Mouse (Mus musculus) limb, embryonic 12.5 days (tissue): ENCODE data around the gene Pbx1. TPM values are rescaled to one million over a fixed set of nuclear protein-coding genes. Genes with fewer than 3 reads are reported as not detected.

ENCODE experiments used
- ATAC-seq: fragments of 200-750 bp; cut with Nextera tagmentation; 2 replicates; pipeline ENCODE4 v1.8.0; 2017; ENCODE audit warnings: low read depth, moderate TSS enrichment; ENCODE audit not compliant: insufficient number of reproducible peaks, insufficient read depth, low FRiP score, low TSS enrichment
- H3K27ac ChIP-seq: fragments of 300-500 bp; sonication (generic); 2 replicates; pipeline ENCODE4 v1.5.1; 2016; ENCODE audit warnings: mild to moderate bottlenecking, moderate library complexity
- H3K27me3 ChIP-seq: fragments of 300-500 bp; sonication (generic); 2 replicates; pipeline ENCODE4 v1.6.1; 2016; ENCODE audit warnings: mild to moderate bottlenecking, moderate library complexity
- H3K36me3 ChIP-seq: fragments of 300-500 bp; sonication (generic); 2 replicates; pipeline ENCODE4 v1.6.1; 2016; ENCODE audit warnings: mild to moderate bottlenecking, moderate library complexity
- H3K4me1 ChIP-seq: fragments of 300-500 bp; sonication (generic); replicated peaks from 2 replicates; pipeline ENCODE4 v1.6.1; 2016
- H3K4me2 ChIP-seq: fragments of 300-500 bp; sonication (generic); 2 replicates; pipeline ENCODE4 v1.6.1; 2016; ENCODE audit warnings: mild to moderate bottlenecking, moderate library complexity
- H3K4me3 ChIP-seq: fragments of 300-500 bp; sonication (generic); replicated peaks from 2 replicates; pipeline ENCODE4 v1.5.1; 2016; ENCODE audit warnings: mild to moderate bottlenecking
- H3K9ac ChIP-seq: fragments of 300-500 bp; sonication (generic); replicated peaks from 2 replicates; pipeline ENCODE4 v1.6.1; 2016; ENCODE audit warnings: mild to moderate bottlenecking, moderate library complexity
- H3K9me3 ChIP-seq: fragments of 300-500 bp; sonication (generic); 2 replicates; pipeline ENCODE4 v1.6.1; 2016; ENCODE audit warnings: mild to moderate bottlenecking, moderate library complexity
- WGBS: fragments of 180-500 bp; shearing (Covaris S2); methylation state at CpG from one replicate; pipeline ENCODE4 v1.1.7; 2016; 5-methylcytosine and 5-hydroxymethylcytosine counted together
- polyA plus RNA-seq: library from polyadenylated mRNA; unstranded; fragments of >200 nt; fragmentation: Nextera tagmentation; extraction: Ambion mirVana; gene quantifications from 2 replicates; pipeline ENCODE4 v1.2.1, GENCODE M21; 2016

Gene Pbx1
- polyA plus RNA-seq, 1 experiment from 2014 or later = 32.9 TPM

DNA sequence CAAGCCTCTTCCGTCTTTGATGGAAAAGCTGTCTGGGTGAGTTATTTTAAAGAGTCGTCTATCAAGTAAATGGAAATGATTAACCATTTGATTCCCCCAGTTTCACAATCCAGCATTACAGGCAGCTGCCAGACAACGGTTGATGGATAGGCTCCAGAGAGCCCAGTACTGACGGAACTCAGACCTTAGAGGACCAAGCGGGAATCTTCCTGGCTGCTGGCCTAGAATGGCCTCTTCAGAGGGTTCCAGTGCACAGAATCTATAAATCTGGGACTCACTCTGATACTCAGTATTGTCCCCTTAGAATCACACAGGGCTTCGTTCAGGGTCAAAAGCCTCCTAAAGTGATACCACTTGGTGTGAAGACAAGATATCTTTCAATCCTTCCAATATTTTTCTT, 216.6 kb downstream of the Pbx1 start:
- peaks cover 58% of the 10 kb centered on the region for H3K4me1 ChIP-seq
- no peak for ATAC-seq
- no peak overlapping the region for H3K9ac ChIP-seq
- no peak overlapping the region for H3K27ac ChIP-seq
- 73% methylated on average over 6 of the region's 6 CpGs for WGBS
- H3K9me3 ChIP-seq = no peaks in the 10 kb centered on the region
- no peaks in the 10 kb centered on the region for H3K36me3 ChIP-seq
- H3K4me3 ChIP-seq = no peak overlapping the region
- H3K4me2 ChIP-seq = no peak overlapping the region
- H3K27me3 ChIP-seq = peaks cover 9% of the 10 kb centered on the region; the same call in 1 of the 2 replicates

GRCm38 (mm10) chr1:168214040-168214443, 218.0 kb downstream of the Pbx1 start:
- Histone ChIP-seq H3K27me3 (peaks cover 9% of the 10 kb centered on the region; the same call in 1 of the 2 replicates), H3K4me2 (no peak overlapping the region), H3K27ac (no peak overlapping the region), H3K9ac (no peak overlapping the region), H3K36me3 (peaks cover 5% of the 10 kb centered on the region), H3K4me3 (no peak overlapping the region), H3K9me3 (no peaks in the 10 kb centered on the region), H3K4me1 (peaks cover 48% of the 10 kb centered on the region)
- peak; percentile 66 for ATAC-seq
- 10% methylated on average over 5 of the region's 5 CpGs for WGBS

DNA sequence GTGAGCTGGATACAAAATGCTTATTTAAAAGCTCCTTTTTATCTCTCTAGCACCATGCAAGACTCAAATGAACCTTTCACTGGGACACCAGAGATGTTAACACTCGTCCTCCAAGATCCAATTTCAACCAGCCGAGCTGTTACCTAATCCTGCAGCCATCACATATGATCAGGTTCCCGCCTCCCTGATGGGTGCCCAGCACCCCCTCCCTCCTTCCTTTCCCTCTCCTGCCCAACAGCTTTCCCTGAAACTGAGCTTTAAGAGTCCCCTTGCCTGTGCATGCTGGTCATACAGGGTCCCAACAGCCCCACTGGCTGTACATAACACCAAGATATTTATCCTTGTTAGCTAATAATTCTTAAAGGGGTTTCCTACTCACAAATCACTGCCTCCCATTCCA, 218.5 kb downstream of the Pbx1 start:
- Histone ChIP-seq H3K27ac (no peak overlapping the region), H3K4me2 (no peak overlapping the region), H3K9me3 (no peaks in the 10 kb centered on the region), H3K4me3 (no peak overlapping the region), H3K9ac (no peak overlapping the region), H3K27me3 (peaks cover 9% of the 10 kb centered on the region; the same call in 1 of the 2 replicates), H3K4me1 (peaks cover 45% of the 10 kb centered on the region), H3K36me3 (peaks cover 9% of the 10 kb centered on the region)
- peak; percentile 33; the same call in 1 of the 2 replicates for ATAC-seq
- 17% methylated on average over 3 of the region's 3 CpGs for WGBS

GRCm38 (mm10) chr1:168210401-168210800, 221.7 kb downstream of the Pbx1 start:
- Histone ChIP-seq H3K36me3 (peaks cover 24% of the 10 kb centered on the region), H3K27ac (no peak overlapping the region), H3K4me3 (no peak overlapping the region), H3K4me2 (no peak overlapping the region), H3K9ac (no peak overlapping the region), H3K9me3 (no peaks in the 10 kb centered on the region), H3K27me3 (peaks cover 7% of the 10 kb centered on the region; the same call in 1 of the 2 replicates), H3K4me1 (peaks cover 20% of the 10 kb centered on the region)
- ATAC-seq = no peak
- WGBS = 95% methylated on average over 5 of the region's 5 CpGs

DNA sequence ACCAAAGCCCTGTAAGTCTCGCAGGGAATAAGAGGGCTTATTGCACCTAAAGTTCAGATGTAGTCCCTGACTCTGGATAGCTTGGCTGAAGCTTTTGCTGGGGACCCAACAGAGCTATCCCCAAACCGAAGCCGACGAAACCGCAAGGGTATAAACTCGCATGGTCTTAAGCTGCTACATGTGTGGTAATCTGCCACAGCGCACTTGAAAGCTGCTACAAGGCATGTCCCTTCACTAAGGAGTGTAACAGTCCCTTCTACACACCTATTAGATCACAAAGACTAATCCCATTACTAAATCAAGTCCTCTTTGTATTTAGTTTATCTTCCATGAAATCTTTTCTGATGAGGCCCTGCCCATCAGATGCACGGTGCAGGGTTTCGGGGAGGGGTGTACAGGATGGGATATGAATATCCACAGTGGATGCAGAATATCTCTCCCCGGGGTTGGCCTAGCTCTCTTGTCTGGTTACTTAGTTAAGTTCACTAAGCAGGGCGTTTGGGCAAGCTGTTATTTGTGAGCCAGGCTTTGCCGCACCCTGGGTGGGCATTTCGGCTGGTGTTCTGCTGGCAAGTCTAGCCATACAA, 231.4 kb downstream of the Pbx1 start:
- Histone ChIP-seq H3K4me3 (no peak overlapping the region), H3K27ac (no peak overlapping the region), H3K9ac (no peak overlapping the region), H3K36me3 (peaks cover 41% of the 10 kb centered on the region), H3K4me1 (no peaks in the 10 kb centered on the region), H3K27me3 (no peaks in the 10 kb centered on the region), H3K4me2 (no peak overlapping the region), H3K9me3 (no peaks in the 10 kb centered on the region)
- ATAC-seq = no peak
- WGBS = 89% methylated on average over 13 of the region's 13 CpGs

- Histone ChIP-seq H3K4me3 (no peak overlapping the region), H3K27me3 (no peaks in the 10 kb centered on the region), H3K9ac (no peak overlapping the region), H3K9me3 (no peaks in the 10 kb centered on the region), H3K4me2 (no peak overlapping the region), H3K36me3 (peaks cover 61% of the 10 kb centered on the region), H3K27ac (no peak overlapping the region), H3K4me1 (no peaks in the 10 kb centered on the region)
- WGBS = 93% methylated on average over 5 of the region's 5 CpGs
- no peak for ATAC-seq
Observed at GRCm38 (mm10) chr1:168198276-168198675, 233.8 kb downstream of the Pbx1 start.

- no peak overlapping the region for H3K9ac ChIP-seq
- H3K4me2 ChIP-seq = no peak overlapping the region
- H3K36me3 ChIP-seq = peaks cover 59% of the 10 kb centered on the region
- no peak overlapping the region for H3K4me3 ChIP-seq
- no peak overlapping the region for H3K27ac ChIP-seq
- H3K4me1 ChIP-seq = no peaks in the 10 kb centered on the region
- ATAC-seq = no peak
- no peaks in the 10 kb centered on the region for H3K27me3 ChIP-seq
- no peaks in the 10 kb centered on the region for H3K9me3 ChIP-seq
- 86% methylated on average over 3 of the region's 3 CpGs for WGBS
Observed at GRCm38 (mm10) chr1:168197908-168198258, 234.2 kb downstream of the Pbx1 start.

DNA sequence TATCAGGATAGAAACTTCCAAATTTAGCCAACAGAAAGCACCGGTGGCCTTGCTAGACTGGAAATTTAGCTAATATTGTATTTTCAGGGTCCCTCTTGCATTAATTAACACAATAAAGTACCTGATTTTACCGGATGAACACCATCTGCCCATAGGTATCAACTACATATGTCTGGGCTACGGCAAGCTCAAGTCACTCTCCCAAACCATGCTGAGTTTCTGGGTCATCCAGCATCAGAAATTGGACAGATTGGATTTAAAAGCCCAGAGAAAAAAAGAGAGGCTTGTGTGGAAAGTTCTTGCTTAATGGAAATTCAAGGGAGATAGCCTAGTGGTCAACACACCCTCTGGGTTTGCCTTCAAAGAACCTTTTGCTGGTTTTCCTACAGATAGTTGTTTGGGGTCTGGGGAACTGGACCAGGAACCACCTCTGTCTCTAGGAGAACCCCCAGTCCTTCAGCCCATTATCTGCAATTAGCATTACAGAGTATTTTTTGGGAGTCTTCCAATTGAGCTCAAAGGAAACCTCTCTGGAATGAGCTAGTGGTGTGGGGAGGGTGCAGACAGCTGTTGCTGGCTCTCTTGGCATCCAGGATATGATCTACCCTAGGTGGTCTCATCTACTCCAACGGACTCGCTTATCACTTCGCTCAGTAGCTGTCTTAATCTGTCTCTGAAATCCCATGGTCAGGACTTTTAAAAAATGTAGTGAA, 234.7 kb downstream of the Pbx1 start:
- H3K4me2 ChIP-seq = no peak overlapping the region
- no peaks in the 10 kb centered on the region for H3K27me3 ChIP-seq
- no peaks in the 10 kb centered on the region for H3K4me1 ChIP-seq
- H3K9ac ChIP-seq = no peak overlapping the region
- WGBS = 89% methylated on average over 6 of the region's 6 CpGs
- ATAC-seq = no peak
- H3K9me3 ChIP-seq = no peaks in the 10 kb centered on the region
- H3K27ac ChIP-seq = no peak overlapping the region
- no peak overlapping the region for H3K4me3 ChIP-seq
- peaks cover 55% of the 10 kb centered on the region for H3K36me3 ChIP-seq

- WGBS = 85% methylated on average over 7 of the region's 7 CpGs
- no peak overlapping the region for H3K4me3 ChIP-seq
- no peaks in the 10 kb centered on the region for H3K9me3 ChIP-seq
- H3K4me2 ChIP-seq = no peak overlapping the region
- peaks cover 30% of the 10 kb centered on the region for H3K36me3 ChIP-seq
- no peaks in the 10 kb centered on the region for H3K4me1 ChIP-seq
- ATAC-seq = no peak
- no peak overlapping the region for H3K27ac ChIP-seq
- no peak overlapping the region for H3K9ac ChIP-seq
- H3K27me3 ChIP-seq = no peaks in the 10 kb centered on the region
Observed at GRCm38 (mm10) chr1:168193364-168193763, 238.7 kb downstream of the Pbx1 start.

DNA sequence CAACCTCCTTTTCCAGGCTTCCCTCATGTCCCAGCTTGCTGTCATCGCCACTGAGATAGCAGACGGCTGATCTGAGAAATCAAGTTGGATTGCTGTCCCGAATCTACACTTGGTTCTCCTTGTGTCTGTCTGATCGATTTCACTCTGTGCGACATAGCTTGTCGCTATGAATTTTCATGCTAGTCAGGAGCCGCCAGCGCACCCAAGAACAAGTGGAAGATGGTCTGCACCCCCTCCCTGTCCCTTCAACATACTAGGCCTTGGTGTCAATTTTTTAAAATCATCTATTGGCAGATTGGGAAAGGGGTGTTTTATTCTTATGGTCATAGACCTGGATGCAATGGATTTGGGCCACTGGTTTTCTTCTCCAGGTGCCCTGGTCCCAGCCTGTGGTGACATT, 249.3 kb downstream of the Pbx1 start:
- no peak for ATAC-seq
- Histone ChIP-seq H3K27ac (no peak overlapping the region), H3K36me3 (peaks cover 54% of the 10 kb centered on the region), H3K4me3 (no peak overlapping the region), H3K27me3 (no peaks in the 10 kb centered on the region), H3K9me3 (no peaks in the 10 kb centered on the region), H3K4me2 (no peak overlapping the region), H3K9ac (no peak overlapping the region), H3K4me1 (peaks cover 3% of the 10 kb centered on the region; the same call in 1 of the 2 replicates)
- WGBS = 96% methylated on average over 8 of the region's 8 CpGs

DNA sequence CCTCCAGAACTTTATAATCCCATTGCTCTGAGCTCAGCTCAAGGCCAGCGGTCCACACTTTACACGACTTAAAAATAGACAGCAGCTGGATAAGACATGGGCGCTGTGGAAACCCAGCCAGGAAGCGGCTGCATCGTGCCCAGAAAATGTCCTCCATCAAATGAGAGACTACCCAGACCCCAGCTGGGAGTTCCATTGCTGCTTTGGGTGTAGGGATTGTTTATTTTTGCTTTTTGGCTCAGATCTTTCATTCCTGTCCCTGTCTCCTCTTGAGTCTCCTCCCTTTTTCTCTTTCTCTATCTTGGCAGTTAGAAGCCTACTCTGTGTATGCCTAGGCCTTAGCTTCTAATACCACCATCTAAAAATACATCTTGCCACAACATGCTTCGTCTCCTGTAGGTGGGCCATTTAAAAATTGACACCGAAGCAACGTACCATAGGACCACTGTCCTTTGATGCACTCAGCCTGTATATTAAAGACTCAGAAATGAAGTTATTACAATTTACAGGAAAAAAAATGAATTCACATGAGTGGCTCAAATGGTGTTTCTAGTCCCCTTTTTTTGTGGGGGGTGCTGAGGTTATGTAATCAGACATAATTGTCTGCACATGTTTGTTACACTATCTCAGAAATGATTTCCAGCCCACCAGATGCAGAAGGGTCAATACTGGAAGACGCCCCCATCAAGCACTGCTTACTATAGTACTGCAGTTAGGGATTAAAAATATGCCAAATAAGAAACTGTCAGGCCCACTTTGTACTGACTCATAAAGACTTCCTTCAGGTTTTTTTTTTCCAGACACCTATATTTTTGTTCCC, 251.2 kb downstream of the Pbx1 start:
- no peak overlapping the region for H3K27ac ChIP-seq
- no peaks in the 10 kb centered on the region for H3K9me3 ChIP-seq
- no peak overlapping the region for H3K9ac ChIP-seq
- 93% methylated on average over 9 of the region's 9 CpGs for WGBS
- H3K27me3 ChIP-seq = no peaks in the 10 kb centered on the region
- no peak overlapping the region for H3K4me2 ChIP-seq
- ATAC-seq = no peak
- H3K4me3 ChIP-seq = no peak overlapping the region
- no peaks in the 10 kb centered on the region for H3K4me1 ChIP-seq
- H3K36me3 ChIP-seq = peaks cover 51% of the 10 kb centered on the region
